Mouse (Mus musculus): ENCODE measurements at regions not wholly inside any gene's neighbourhood (a gene's known extent, or its start where the extent isn't known, plus 50 kb on each side); places are given as distances from the start of the nearest gene placed in this dataset.

DNA sequence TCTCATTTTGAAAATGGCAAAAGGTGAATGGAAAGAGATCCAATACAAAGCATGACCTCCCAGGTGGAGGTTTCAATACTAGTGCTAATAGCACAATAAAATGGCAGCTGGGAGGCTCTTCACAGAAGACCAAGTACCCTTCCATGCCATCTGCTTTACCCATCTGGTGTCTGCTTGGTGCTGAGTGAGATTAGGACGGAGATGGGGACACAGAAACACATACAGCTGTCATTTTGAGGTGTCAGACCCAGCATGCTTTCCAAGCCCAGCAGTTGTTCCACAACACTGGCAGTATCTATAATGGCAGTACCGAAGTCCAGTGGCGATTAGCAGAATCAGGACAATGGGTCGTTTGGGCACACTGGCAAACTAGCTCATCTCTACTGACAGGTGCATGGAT, 118.9 kb upstream of the 1700064H15Rik start:
- peak in 1 of 2 experiments; percentile 17 for DNase-seq (ENCODE audit: low spot score in 2 of 2)

GRCm38 (mm10) chr3:19751946-19752345, 123.5 kb upstream of the 1700064H15Rik start:
- no peak for DNase-seq (ENCODE audit: low spot score in 2 of 2)

DNA sequence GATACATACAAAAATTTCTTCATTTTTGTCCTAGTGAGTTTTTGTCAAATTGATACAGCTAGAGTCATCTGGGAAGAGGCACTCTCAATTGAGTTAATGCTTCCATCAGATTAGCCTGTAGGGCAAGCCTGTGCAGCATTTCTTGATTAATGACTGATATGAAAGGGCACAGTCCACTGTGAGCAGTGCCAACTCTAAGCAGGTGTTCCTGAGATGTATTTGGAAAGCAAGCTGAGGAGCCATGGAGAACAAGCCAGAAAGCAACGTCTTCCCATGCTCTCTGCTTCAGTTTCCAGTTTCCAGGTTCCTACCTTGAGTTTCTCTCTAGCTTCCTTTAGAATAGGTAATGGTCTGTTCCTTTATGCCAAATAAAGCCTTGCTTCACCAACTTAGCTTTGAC, 125.5 kb upstream of the 1700064H15Rik start:
- no peak for DNase-seq (ENCODE audit: low spot score in 2 of 2)

GRCm38 (mm10) chr3:19754636-19755035, 126.2 kb upstream of the 1700064H15Rik start:
- DNase-seq (ENCODE audit: low spot score in 2 of 2): no peak

DNA sequence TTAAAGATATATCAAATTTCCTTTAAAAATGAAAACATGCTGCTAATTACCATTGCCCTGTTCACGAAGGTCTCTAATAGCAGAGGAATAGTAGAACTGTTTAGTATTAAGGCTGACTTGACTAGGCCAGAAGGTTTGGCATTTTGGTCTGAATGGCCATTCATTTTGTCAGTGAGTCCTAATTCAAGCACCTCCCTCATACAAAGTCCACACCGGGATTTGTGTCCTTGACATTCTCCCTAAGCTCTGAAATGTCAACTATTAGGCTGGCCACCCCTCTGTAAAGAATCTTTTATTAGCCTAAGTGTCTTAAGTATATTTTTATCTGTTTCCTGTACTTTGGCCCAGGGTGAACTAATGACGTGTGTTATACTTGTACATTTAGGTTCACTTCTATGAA, 126.7 kb upstream of the 1700064H15Rik start:
- no peak for DNase-seq (ENCODE audit: low spot score in 2 of 2)

DNA sequence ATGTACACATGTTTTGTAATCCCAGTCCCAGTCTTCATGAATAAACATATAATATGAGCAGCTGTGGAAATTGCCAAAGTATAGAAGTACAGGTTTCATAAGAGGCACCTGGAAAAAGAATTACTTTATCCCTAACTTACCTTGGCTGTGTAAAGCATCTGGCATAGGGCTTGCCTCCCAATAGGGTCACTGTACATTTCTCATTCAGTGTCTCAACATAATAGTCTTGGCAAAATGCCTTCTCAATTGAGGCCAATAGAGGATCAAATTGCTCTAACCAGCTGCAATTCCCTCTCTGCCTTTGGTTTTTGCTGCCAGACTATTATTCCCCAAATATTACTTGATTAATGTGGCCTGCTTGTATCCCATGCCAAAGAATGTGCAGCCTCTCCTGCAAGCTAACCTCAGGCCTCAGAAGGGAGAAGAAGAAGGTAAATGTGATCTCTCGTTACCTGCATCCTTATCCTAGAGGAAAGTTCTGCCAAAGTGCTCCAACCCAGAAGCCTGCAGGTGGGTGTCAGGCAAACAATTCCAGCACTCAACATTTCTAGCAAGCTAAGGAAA, 158.2 kb upstream of the Cp start:
- DNase-seq (ENCODE audit: low spot score in 2 of 2): no peak

- no peak for DNase-seq (ENCODE audit: low spot score in 2 of 2)
These were observed 146.8 kb upstream of the Cp start for GRCm38 (mm10) chr3:19810034-19810433.

DNA sequence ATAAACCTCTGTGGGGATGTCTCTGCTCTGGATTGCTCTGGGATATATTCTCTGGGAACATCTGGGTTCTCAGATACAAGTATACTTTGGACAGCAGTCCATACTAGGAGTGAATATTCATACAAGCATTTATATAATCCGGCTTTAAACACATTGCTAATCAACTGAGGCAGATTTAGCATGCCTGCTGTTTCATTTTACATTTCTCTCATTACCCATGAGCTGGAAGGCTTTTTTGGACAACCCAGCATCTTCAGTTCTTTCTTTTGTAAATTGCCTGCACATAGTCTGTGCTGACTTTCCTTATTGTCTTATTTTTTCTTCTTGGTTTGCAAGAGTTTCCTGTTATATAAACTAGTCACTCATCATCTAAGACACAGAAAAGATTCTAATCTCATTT, 131.9 kb upstream of the Cp start:
- no peak for DNase-seq (ENCODE audit: low spot score in 2 of 2)

- no peak for DNase-seq (ENCODE audit: low spot score in 2 of 2)
These were observed 128.2 kb upstream of the Cp start for GRCm38 (mm10) chr3:19828518-19829246.

- DNase-seq (ENCODE audit: low spot score in 2 of 2): no peak
These were observed 127.1 kb upstream of the Cp start for GRCm38 (mm10) chr3:19829752-19830151.

DNA sequence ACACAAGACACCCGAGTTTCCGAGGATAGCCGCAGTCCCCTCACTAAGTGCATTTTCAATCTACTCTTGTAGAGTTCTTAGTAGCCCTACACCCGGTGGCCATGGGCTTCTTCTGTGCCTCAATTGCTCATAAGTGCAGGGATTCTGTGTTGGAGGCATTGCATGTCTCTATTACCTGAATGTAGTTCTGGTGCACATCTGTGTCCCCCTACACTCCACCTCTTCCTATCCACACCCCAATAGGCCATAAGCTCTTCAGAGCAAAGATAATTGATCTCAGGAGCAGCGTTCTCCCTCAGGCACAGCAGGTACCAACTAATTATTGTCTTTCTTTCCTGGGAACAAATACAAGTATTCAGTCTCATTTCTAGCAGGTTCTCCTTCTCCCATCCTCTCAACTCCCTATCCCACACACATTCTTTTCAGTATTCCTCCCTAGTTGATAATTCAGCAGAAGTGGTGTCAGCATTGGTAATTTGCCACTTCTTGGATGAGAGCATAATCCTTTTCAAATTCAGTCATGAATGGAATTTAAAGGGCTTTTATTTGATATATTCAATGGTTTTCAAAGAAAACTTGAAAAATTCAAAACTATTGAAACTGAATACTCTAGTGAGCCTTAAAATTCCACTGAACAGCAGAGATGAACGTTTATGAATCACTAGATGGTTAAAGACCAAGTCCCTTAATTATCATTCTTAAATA, 108.7 kb upstream of the Cp start:
- DNase-seq (ENCODE audit: low spot score in 2 of 2): no peak

- DNase-seq (ENCODE audit: low spot score in 2 of 2): no peak
These were observed 108.1 kb upstream of the Cp start for GRCm38 (mm10) chr3:19848736-19849269.

GRCm38 (mm10) chr3:19882623-19883022, 74.2 kb upstream of the Cp start:
- DNase-seq (ENCODE audit: low spot score in 2 of 2): no peak

DNA sequence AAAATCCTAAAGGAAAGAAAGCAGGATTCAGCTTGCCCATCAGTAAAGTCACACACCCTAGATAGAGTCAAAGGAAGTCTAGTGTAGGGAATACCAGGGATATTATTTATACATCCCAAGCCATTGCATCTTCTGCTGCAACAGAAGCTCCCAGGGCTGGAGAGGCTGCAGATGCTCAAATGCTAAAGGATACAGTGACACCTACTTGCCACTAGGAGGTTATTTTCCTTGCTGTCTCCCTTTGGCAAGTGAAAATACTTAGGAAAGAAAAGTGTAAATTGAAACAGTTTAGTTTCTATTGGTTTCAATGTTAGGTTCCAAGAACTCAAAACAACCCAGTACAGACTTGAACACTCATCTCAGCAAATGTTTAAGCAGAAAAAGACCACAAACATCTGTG, 68.4 kb upstream of the Cp start:
- no peak for DNase-seq (ENCODE audit: low spot score in 2 of 2)

GRCm38 (mm10) chr3:19894258-19894629, 62.6 kb upstream of the Cp start:
- DNase-seq (ENCODE audit: low spot score in 2 of 2): no peak

DNA sequence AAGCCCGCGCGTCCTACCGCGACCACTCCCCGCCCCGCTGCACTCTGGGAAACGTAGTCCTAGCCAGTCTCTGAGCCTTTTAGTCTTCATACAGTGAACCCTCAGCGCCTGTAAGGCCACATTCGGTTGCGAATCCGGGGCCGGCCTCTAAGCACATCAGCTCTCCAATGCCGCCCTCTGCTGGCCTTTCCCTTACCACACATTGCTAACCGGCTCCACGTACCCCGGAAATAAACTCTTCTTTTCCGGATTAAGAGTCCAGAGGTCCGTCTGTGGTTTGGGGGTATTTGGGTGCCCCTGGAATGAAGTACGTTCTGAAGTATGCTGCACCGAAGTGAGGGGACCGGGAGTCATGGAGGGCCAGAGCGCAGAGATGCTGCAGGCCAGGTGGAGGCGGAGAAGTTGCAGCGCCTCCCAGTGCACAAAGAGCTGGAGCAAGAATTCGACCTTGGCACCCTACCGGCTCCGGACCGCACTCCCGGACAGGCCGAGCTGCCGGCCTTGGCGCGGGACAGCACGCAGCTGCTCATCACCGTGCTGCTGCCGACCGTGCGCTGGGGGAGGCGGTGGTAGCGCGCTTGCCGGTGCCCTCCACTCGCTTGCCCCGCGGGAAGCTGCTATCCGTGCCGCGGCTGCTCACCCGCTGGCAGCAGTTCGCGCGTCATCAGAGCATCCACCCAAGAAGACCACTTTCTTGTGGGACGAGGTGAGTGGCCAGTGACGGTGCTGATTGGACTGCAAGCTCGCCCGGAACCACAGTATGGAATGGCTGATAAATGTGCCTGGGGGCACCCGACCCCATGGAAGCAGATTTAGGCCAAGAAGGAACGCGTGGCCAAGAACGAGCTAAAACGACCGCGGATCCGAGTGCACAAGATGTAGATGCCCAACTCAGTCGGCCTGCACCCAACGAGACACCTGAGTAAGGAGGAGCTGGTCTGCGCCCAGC, 62.0 kb upstream of the Cp start:
- DNase-seq (ENCODE audit: low spot score in 2 of 2): peak; percentile 95 to 99

DNA sequence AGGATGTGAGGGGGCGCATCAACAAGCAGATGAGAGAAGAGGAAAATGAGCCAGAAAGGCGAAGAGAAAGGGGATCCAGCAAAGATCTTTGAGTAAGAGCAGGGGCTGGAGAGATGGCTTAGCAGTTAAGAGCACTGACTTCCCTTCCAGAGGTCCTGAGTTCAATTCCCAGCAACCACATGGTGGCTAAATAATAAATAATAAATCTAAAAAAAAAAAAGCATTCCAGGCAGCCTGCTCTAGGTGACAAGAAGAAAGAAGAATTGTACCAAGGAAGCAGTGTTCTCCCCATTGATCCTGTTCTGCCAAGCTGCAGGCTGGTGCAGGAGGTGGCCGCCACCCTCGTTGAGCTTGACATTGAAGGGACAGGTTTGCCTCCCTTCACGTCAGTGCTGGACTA, 61.1 kb upstream of the Cp start:
- no peak for DNase-seq (ENCODE audit: low spot score in 2 of 2)

DNA sequence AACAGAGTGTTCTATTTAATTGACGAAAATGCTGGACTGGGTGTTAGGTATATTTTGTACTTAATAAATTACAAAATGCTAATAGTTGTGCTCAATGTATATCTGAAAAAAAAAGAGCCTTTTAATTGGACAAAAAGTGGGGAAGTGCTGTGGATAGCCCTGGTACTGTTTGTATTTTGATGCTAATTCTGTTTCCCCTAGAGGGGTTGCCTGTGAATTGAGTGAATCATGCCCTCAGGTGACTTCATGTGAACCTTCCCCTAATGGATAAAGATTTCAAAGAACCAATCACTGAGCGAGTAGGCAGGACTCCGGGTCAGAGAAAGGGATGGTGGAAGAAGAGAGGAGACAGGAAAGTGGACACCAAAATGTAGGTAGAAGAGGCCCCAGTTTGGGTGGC, 59.7 kb upstream of the Cp start:
- DNase-seq (ENCODE audit: low spot score in 2 of 2): no peak

- no peak for DNase-seq (ENCODE audit: low spot score in 2 of 2)
These were observed 54.6 kb upstream of the Cp start for GRCm38 (mm10) chr3:19902226-19902625.

GRCm38 (mm10) chr3:19904446-19905275, 52.2 kb upstream of the Cp start:
- DNase-seq (ENCODE audit: low spot score in 2 of 2): peak in 1 of 2 experiments; percentile 75
